Mouse (Mus musculus) heart, embryonic 16.5 days (tissue): ENCODE results near the gene Mturn. TPM values are rescaled to one million over a fixed set of nuclear protein-coding genes. Genes with fewer than 3 reads are reported as not detected.

Experiments used
- ATAC-seq: fragments of 200-750 bp; cut with Nextera tagmentation; replicated peaks from 2 replicates; pipeline ENCODE4 v1.8.0; 2017; ENCODE audit warnings: moderate number of reproducible peaks; ENCODE audit not compliant: insufficient read depth, low FRiP score; ENCODE audit errors: extremely low read depth
- H3K27ac ChIP-seq: fragments of 300-500 bp; sonication (generic); 2 replicates; pipeline ENCODE4 v1.5.1; 2014; ENCODE audit warnings: mild to moderate bottlenecking, low read length, control low read depth, moderate library complexity
- H3K27me3 ChIP-seq: fragments of 300-500 bp; sonication (generic); 2 replicates; pipeline ENCODE4 v1.6.1; 2014; ENCODE audit warnings: low read length, mixed read lengths; ENCODE audit not compliant: control insufficient read depth, insufficient read depth
- H3K36me3 ChIP-seq: fragments of 300-500 bp; sonication (generic); 2 replicates; pipeline ENCODE4 v1.6.1; 2014; ENCODE audit not compliant: control insufficient read depth, insufficient read depth
- H3K4me1 ChIP-seq: fragments of 300-500 bp; sonication (generic); 2 replicates; pipeline ENCODE4 v1.6.1; 2014; ENCODE audit warnings: low read length, mixed read lengths; ENCODE audit not compliant: control insufficient read depth, insufficient read depth
- H3K4me2 ChIP-seq: fragments of 300-500 bp; sonication (generic); 2 replicates; pipeline ENCODE4 v1.6.1; 2014; ENCODE audit warnings: low read depth, mild to moderate bottlenecking, control low read depth, low read length
- H3K4me3 ChIP-seq: fragments of 300-500 bp; sonication (generic); 2 replicates; pipeline ENCODE4 v1.5.1; 2014; ENCODE audit warnings: mild to moderate bottlenecking, control low read depth, low read length
- H3K9ac ChIP-seq: fragments of 300-500 bp; sonication (generic); 2 replicates; pipeline ENCODE4 v1.6.1; 2014; ENCODE audit warnings: low read length, control low read depth
- H3K9me3 ChIP-seq: fragments of 300-500 bp; sonication (generic); replicated peaks from 2 replicates; pipeline ENCODE4 v1.6.1; 2016; ENCODE audit warnings: low read length; ENCODE audit not compliant: control insufficient read depth
- WGBS: fragments of 180-500 bp; shearing (Covaris S2); extraction: QIAGEN DNeasy Blood & Tissue Kit; methylation state at CpG from one replicate; pipeline ENCODE4 v1.1.7; 2014; 5-methylcytosine and 5-hydroxymethylcytosine counted together
- polyA plus RNA-seq: library from polyadenylated mRNA; unstranded; fragments of >200 nt; fragmentation: Nextera tagmentation; extraction: Ambion mirVana; gene quantifications from 2 replicates; pipeline ENCODE4 v1.2.1, GENCODE M21; 2015

Mturn gene
- polyA plus RNA-seq, 1 experiment from 2014 or later: 6.8 TPM

GRCm38 (mm10) chr6:54719686-54720310 lies 38.4 kb downstream of the Mturn start:
- Histone ChIP-seq H3K4me3 (no peak overlapping the region), H3K36me3 (no peaks in the 10 kb centered on the region), H3K4me1 (no peaks in the 10 kb centered on the region), H3K27ac (no peak overlapping the region), H3K9me3 (no peaks in the 10 kb centered on the region), H3K27me3 (no peaks in the 10 kb centered on the region), H3K4me2 (no peak overlapping the region), H3K9ac (no peak overlapping the region)
- no peak; the same call in 1 of the 2 replicates for ATAC-seq
- WGBS: 37% methylated on average over 14 of the region's 14 CpGs

GRCm38 (mm10) chr6:54720512-54721251 lies 39.3 kb downstream of the Mturn start:
- no peak overlapping the region for H3K4me3 ChIP-seq
- no peaks in the 10 kb centered on the region for H3K27me3 ChIP-seq
- no peaks in the 10 kb centered on the region for H3K36me3 ChIP-seq
- H3K9me3 ChIP-seq: no peaks in the 10 kb centered on the region
- H3K4me2 ChIP-seq: no peak overlapping the region
- no peak overlapping the region for H3K27ac ChIP-seq
- H3K4me1 ChIP-seq: no peaks in the 10 kb centered on the region
- no peak for ATAC-seq
- WGBS: 72% methylated on average over 9 of the region's 9 CpGs
- H3K9ac ChIP-seq: no peak overlapping the region

GRCm38 (mm10) chr6:54721252-54721635 lies 39.8 kb downstream of the Mturn start:
- Histone ChIP-seq H3K27ac (no peak overlapping the region), H3K27me3 (no peaks in the 10 kb centered on the region), H3K9ac (no peak overlapping the region), H3K4me1 (no peaks in the 10 kb centered on the region), H3K4me3 (no peak overlapping the region), H3K9me3 (no peaks in the 10 kb centered on the region), H3K36me3 (no peaks in the 10 kb centered on the region), H3K4me2 (no peak overlapping the region)
- no peak for ATAC-seq
- WGBS: 91% methylated on average over 4 of the region's 4 CpGs

GRCm38 (mm10) chr6:54726309-54726708 lies 44.9 kb downstream of the Mturn start:
- Histone ChIP-seq H3K36me3 (no peaks in the 10 kb centered on the region), H3K4me2 (no peak overlapping the region), H3K27me3 (no peaks in the 10 kb centered on the region), H3K4me1 (0 out of 2 replicates have a peak, but pooled peaks cover 2% of the 10 kb centered on the region), H3K4me3 (no peak overlapping the region), H3K27ac (no peak overlapping the region), H3K9ac (no peak overlapping the region), H3K9me3 (no peaks in the 10 kb centered on the region)
- no peak for ATAC-seq
- 88% methylated on average over 6 of the region's 6 CpGs for WGBS

- Histone ChIP-seq H3K27me3 (no peaks in the 10 kb centered on the region), H3K27ac (no peak overlapping the region), H3K9me3 (no peaks in the 10 kb centered on the region), H3K4me3 (no peak overlapping the region), H3K4me2 (no peak overlapping the region), H3K9ac (no peak overlapping the region), H3K4me1 (0 out of 2 replicates have a peak, but pooled peaks cover 2% of the 10 kb centered on the region), H3K36me3 (no peaks in the 10 kb centered on the region)
- WGBS: 68% methylated on average over 6 of the region's 6 CpGs
- no peak for ATAC-seq
Measured at GRCm38 (mm10) chr6:54726796-54727195, 45.4 kb downstream of the Mturn start.

GRCm38 (mm10) chr6:54727416-54727815 lies 46.0 kb downstream of the Mturn start:
- no peaks in the 10 kb centered on the region for H3K9me3 ChIP-seq
- no peak overlapping the region for H3K4me3 ChIP-seq
- no peak overlapping the region for H3K9ac ChIP-seq
- H3K27ac ChIP-seq: no peak overlapping the region
- H3K4me2 ChIP-seq: no peak overlapping the region
- 82% methylated on average over 5 of the region's 5 CpGs for WGBS
- no peaks in the 10 kb centered on the region for H3K36me3 ChIP-seq
- no peak for ATAC-seq
- H3K27me3 ChIP-seq: no peaks in the 10 kb centered on the region
- 0 out of 2 replicates have a peak, but pooled peaks cover 2% of the 10 kb centered on the region for H3K4me1 ChIP-seq

- Histone ChIP-seq H3K27me3 (no peaks in the 10 kb centered on the region), H3K9ac (no peak overlapping the region), H3K27ac (no peak overlapping the region), H3K36me3 (no peaks in the 10 kb centered on the region), H3K9me3 (no peaks in the 10 kb centered on the region), H3K4me3 (no peak overlapping the region), H3K4me2 (no peak overlapping the region), H3K4me1 (0 out of 2 replicates have a peak, but pooled peaks cover 2% of the 10 kb centered on the region)
- 89% methylated on average over 2 of the region's 2 CpGs for WGBS
- no peak for ATAC-seq
Measured at GRCm38 (mm10) chr6:54729451-54730105, 48.2 kb downstream of the Mturn start.

GRCm38 (mm10) chr6:54731726-54732125 lies 50.3 kb downstream of the Mturn start:
- WGBS: 74% methylated on average over 3 of the region's 3 CpGs

GRCm38 (mm10) chr6:54732721-54733120 lies 51.3 kb downstream of the Mturn start:
- ATAC-seq: no peak
- H3K4me2 ChIP-seq: no peak overlapping the region
- H3K4me3 ChIP-seq: no peak overlapping the region
- 0 out of 2 replicates have a peak, but pooled peaks cover 2% of the 10 kb centered on the region for H3K4me1 ChIP-seq
- H3K27ac ChIP-seq: no peak overlapping the region
- H3K27me3 ChIP-seq: no peaks in the 10 kb centered on the region
- 50% methylated on average over 7 of the region's 7 CpGs for WGBS
- no peaks in the 10 kb centered on the region for H3K36me3 ChIP-seq
- no peaks in the 10 kb centered on the region for H3K9me3 ChIP-seq
- H3K9ac ChIP-seq: no peak overlapping the region

More at GRCm38 (mm10) chr6:54731726-54732125, 50.3 kb downstream of the Mturn start:
- Histone ChIP-seq H3K9ac (no peak overlapping the region), H3K9me3 (no peaks in the 10 kb centered on the region), H3K4me1 (0 out of 2 replicates have a peak, but pooled peaks cover 2% of the 10 kb centered on the region), H3K27ac (no peak overlapping the region), H3K4me3 (no peak overlapping the region), H3K36me3 (no peaks in the 10 kb centered on the region), H3K4me2 (no peak overlapping the region), H3K27me3 (no peaks in the 10 kb centered on the region)
- ATAC-seq: no peak
